Mouse (Mus musculus) kidney, embryonic 16.5 days (tissue): Measurements from ENCODE around the gene Aldob. TPM values are rescaled to one million over a fixed set of nuclear protein-coding genes. Genes with fewer than 3 reads are reported as not detected.
"Not testable (repeated sequence)": the region's sequence is repeated elsewhere in the genome, so short reads cannot be mapped to it uniquely, and the experiment has no call there.

ENCODE experiments used
- ATAC-seq: fragments of 200-750 bp; cut with Nextera tagmentation; 2 replicates; pipeline ENCODE4 v1.8.0; 2017; ENCODE audit warnings: moderate TSS enrichment; ENCODE audit not compliant: low FRiP score, low TSS enrichment
- H3K27ac ChIP-seq: fragments of 300-500 bp; sonication (generic); 2 replicates; pipeline ENCODE4 v1.5.1; 2014; ENCODE audit warnings: low read length
- H3K27me3 ChIP-seq: fragments of 300-500 bp; sonication (generic); 2 replicates; pipeline ENCODE4 v1.6.1; 2014; ENCODE audit warnings: low read length, control low read depth, mixed read lengths; ENCODE audit not compliant: insufficient read depth
- H3K36me3 ChIP-seq: fragments of 300-500 bp; sonication (generic); 2 replicates; pipeline ENCODE4 v1.6.1; 2014; ENCODE audit warnings: low read length, control low read depth, mixed read lengths; ENCODE audit not compliant: insufficient read depth
- H3K4me1 ChIP-seq: fragments of 300-500 bp; sonication (generic); 2 replicates; pipeline ENCODE4 v1.6.1; 2014; ENCODE audit warnings: low read length, control low read depth, mixed read lengths; ENCODE audit not compliant: insufficient read depth
- H3K4me2 ChIP-seq: fragments of 300-500 bp; sonication (generic); replicated peaks from 2 replicates; pipeline ENCODE4 v1.6.1; 2014; ENCODE audit warnings: low read depth, low read length
- H3K4me3 ChIP-seq: fragments of 300-500 bp; sonication (generic); 2 replicates; pipeline ENCODE4 v1.5.1; 2014; ENCODE audit warnings: mild to moderate bottlenecking, low read length
- H3K9ac ChIP-seq: fragments of 300-500 bp; sonication (generic); replicated peaks from 2 replicates; pipeline ENCODE4 v1.6.1; 2014; ENCODE audit warnings: low read length
- H3K9me3 ChIP-seq: fragments of 300-500 bp; sonication (generic); 2 replicates; pipeline ENCODE4 v1.6.1; 2016; ENCODE audit warnings: low read length, control low read depth
- WGBS: fragments of 180-500 bp; shearing (Covaris S2); extraction: QIAGEN DNeasy Blood & Tissue Kit; methylation state at CpG from one replicate; pipeline ENCODE4 v1.1.7; 2014; 5-methylcytosine and 5-hydroxymethylcytosine counted together
- polyA plus RNA-seq: library from polyadenylated mRNA; unstranded; fragments of >200 nt; fragmentation: Nextera tagmentation; extraction: Ambion mirVana; gene quantifications from 2 replicates; pipeline ENCODE4 v1.2.1, GENCODE M21; 2015

Gene Aldob
- polyA plus RNA-seq, 1 experiment from 2014 or later = 493 TPM

DNA sequence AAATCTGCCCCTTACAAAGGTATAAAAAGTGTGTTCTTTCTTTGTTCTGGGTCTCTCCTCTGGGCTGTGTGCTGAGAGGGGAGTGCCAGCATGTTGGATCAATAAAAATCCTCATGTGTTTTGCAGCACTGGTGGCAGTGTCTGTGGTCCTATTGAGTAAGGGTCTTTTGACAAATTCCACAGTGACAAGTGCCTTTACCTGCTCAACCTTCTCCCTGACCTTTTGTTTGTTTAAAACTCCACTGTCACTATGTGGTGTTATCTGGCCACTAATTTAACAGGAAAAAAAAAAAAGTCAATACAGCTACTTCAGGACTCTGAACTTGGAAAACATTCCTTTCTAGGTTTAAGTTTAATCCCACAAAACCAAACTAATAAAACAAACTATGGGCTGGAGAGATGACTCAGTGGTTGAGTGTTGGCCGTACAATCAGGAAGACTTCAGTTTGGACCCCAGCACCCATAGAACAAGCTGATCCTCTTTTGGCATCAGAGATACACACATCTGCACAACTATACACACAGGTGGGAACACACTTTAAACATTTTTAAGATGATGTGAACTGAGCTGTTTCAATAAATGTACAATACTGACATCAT is 39.0 kb downstream of the Aldob start:
- H3K36me3 ChIP-seq = peaks cover 16% of the 10 kb centered on the region
- not testable (repeated sequence) for H3K9me3 ChIP-seq, H3K27me3 ChIP-seq, H3K9ac ChIP-seq, H3K4me3 ChIP-seq, ATAC-seq, H3K4me1 ChIP-seq, H3K4me2 ChIP-seq, H3K27ac ChIP-seq
- 75% methylated on average over 1 of the region's 1 CpGs for WGBS

DNA sequence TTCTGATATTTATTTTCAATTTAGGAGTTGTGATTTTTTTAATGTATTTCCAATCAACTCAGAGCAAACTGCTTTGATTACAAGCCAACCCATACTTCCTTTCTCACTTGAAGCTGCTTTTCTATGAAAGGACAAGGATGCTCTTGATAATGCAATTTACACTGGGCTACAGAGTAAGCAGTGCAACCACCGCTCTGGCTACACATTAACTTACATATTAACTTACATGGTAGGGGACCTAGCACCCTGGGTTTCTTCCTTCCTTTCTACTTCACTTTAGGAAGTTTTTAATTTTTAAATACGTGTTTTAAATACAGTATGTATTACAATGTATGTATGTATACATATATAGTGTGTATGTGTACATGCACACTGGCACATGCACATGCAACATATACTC is 40.2 kb downstream of the Aldob start:
- ATAC-seq = 0 out of 2 replicates have a peak, but pooled peaks have one; percentile 54
- H3K4me2 ChIP-seq = no peak overlapping the region
- no peaks in the 10 kb centered on the region for H3K9me3 ChIP-seq
- no peaks in the 10 kb centered on the region for H3K27me3 ChIP-seq
- H3K27ac ChIP-seq = no peak overlapping the region
- 87% methylated on average over 2 of the region's 2 CpGs for WGBS
- H3K9ac ChIP-seq = no peak overlapping the region
- no peaks in the 10 kb centered on the region for H3K4me1 ChIP-seq
- no peak overlapping the region for H3K4me3 ChIP-seq
- peaks cover 12% of the 10 kb centered on the region for H3K36me3 ChIP-seq

DNA sequence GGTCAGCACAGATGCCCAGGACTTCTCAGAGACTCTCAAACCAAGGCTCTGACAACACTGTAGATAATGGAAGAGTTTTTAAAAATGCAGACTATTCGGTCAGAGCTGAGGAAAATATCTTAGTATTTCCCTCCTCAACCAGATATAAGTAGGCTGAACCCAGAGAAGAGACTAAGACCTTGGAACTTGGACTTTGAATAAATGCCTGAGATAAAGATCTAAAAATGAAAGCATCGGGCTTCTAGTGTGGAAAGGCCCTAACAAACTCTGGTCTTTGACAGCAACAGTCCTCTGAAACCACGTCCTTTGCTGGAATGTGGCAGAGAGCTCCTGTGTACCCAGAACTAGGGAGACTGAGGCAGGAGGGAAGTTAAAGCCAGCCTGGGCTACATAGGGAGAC is 43.0 kb downstream of the Aldob start, which contains the start of gene Baat:
Gene Baat (minus strand): TSS at position 172 of the 400 bp plus-strand sequence.
- 69% methylated on average over 3 of the region's 3 CpGs for WGBS
- no peak for ATAC-seq

DNA sequence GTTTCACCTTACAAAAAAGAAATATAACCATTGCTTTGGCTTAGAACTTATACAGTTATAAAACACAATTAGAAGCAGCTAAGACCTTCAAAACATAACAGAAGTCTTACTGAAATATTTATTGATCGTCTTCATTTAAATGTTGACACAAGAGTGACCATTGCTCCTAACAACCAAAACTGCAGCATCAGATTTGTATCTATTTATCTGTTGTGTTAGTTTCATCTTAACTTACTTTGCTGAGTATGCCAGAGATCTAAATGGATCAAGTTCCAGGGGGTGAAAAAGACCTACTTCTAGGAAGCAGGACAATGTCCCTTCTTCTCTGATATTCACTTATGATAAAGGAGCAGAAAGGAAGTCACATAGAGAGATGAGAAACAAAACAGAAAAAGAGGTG is 45.8 kb downstream of the Aldob start:
- H3K9ac ChIP-seq = no peak overlapping the region
- no peak for ATAC-seq
- WGBS = 84% methylated on average over 1 of the region's 1 CpGs
- no peaks in the 10 kb centered on the region for H3K9me3 ChIP-seq
- no peak overlapping the region for H3K27ac ChIP-seq
- H3K27me3 ChIP-seq = no peaks in the 10 kb centered on the region
- no peak overlapping the region for H3K4me3 ChIP-seq
- H3K4me1 ChIP-seq = no peaks in the 10 kb centered on the region
- H3K36me3 ChIP-seq = no peaks in the 10 kb centered on the region
- no peak overlapping the region for H3K4me2 ChIP-seq

More for the DNA sequence above, 43.0 kb downstream of the Aldob start, which contains the start of gene Baat:
- H3K9me3 ChIP-seq = no peaks in the 10 kb centered on the region
- H3K4me2 ChIP-seq = no peak within 1 kb of the TSS
- H3K27me3 ChIP-seq = no peaks in the 10 kb centered on the region
- H3K4me3 ChIP-seq = no peak within 1 kb of the TSS
- no peak within 1 kb of the TSS for H3K9ac ChIP-seq
- H3K27ac ChIP-seq = no peak within 1 kb of the TSS
- H3K36me3 ChIP-seq = no peaks in the 10 kb centered on the region
- H3K4me1 ChIP-seq = no peaks in the 10 kb centered on the region

Other genes starting within 250 kb of the Aldob start
- gene Acnat2, start 141.4 kb downstream of the Aldob start, polyA plus RNA-seq = 2.0 and 2.3 TPM in 2 replicates
- 0.80 and 1.0 TPM in 2 replicates for gene Acnat1, start 75.6 kb downstream of the Aldob start, polyA plus RNA-seq
- 0.12 and 0.22 TPM in 2 replicates for gene Baat, start 43.0 kb downstream of the Aldob start, polyA plus RNA-seq
- gene Mrpl50, start 28.5 kb downstream of the Aldob start, polyA plus RNA-seq = 91.4 and 95.7 TPM in 2 replicates
- 11.1 and 13.0 TPM in 2 replicates for gene Zfp189, start 28.4 kb downstream of the Aldob start, polyA plus RNA-seq
- 26.0 and 26.6 TPM in 2 replicates for gene Tmem246, start 48.3 kb upstream of the Aldob start, polyA plus RNA-seq
- gene Rnf20, start 82.5 kb upstream of the Aldob start, polyA plus RNA-seq = 40.7 and 42.5 TPM in 2 replicates
- gene Ppp3r2, start 132.5 kb upstream of the Aldob start, polyA plus RNA-seq = 0.05 TPM in 2 replicates